Comparison of ENCODE assay signal across 10 mouse cellular contexts in genomic region chr10:128269206-128269910, GRCm38 (mm10). TPM values are rescaled to one million over a fixed set of nuclear protein-coding genes. Genes with fewer than 3 reads are reported as not detected.
DNase-seq lines count a peak whose midpoint lies in the region; ATAC-seq and TF ChIP-seq lines count a peak whose summit lies in the region.
"Had no signal": no experiment of that assay in that cellular context is flagged by ENCODE, and none has a peak within 500 bp of the region (broad histone marks: within the 10 kb centered on the region; RNA-seq: fewer than 3 reads in every experiment).

No protein-coding gene starts in this region.

- no peaks in the 10 kb centered on the region for H3K36me3 ChIP-seq in kidney, embryonic 15.5 days
- H3K36me3 ChIP-seq in embryonic facial prominence, embryonic 13.5 days = no peaks in the 10 kb centered on the region
- H3K36me3 ChIP-seq in liver, embryonic 14.5 days (replicated peaks; ENCODE audit: control insufficient read depth, insufficient read depth, low read depth) = no peaks in the 10 kb centered on the region

- H3K9me3 ChIP-seq in kidney, embryonic 15.5 days (replicated peaks) = no peaks in the 10 kb centered on the region
- H3K9me3 ChIP-seq in embryonic facial prominence, embryonic 13.5 days = no peaks in the 10 kb centered on the region
- no peaks in the 10 kb centered on the region for H3K9me3 ChIP-seq in liver, embryonic 14.5 days (ENCODE audit: control insufficient read depth, low read length)

- DNase-seq in adrenal gland, adult 2 months = peak; percentile 24
- no peak for DNase-seq in adrenal gland, postnatal 25 days
- DNase-seq in kidney, adult 8-10 months = no peak
- no peak for DNase-seq in liver, embryonic 14.5 days (ENCODE audit: low read depth in 3 of 3, low spot score in 3 of 3)
- DNase-seq in embryo, embryonic 9.5 days (ENCODE audit: extremely low spot score) = no peak
- DNase-seq in thymus, postnatal 0 days (ENCODE audit: low spot score) = no peak

- no peak for TF ChIP-seq EP300 in liver, embryonic 14.5 days (IDR thresholded peaks at IDR 0.05; ENCODE audit: low read depth)

- H3K4me2 ChIP-seq in kidney, embryonic 15.5 days = peak overlapping the region; percentile 77
- peak overlapping the region; percentile 72; the same call in 1 of the 2 replicates for H3K4me2 ChIP-seq in embryonic facial prominence, embryonic 13.5 days
- peak overlapping the region; percentile 80 for H3K4me2 ChIP-seq in liver, embryonic 14.5 days (ENCODE audit: low read depth)

- no peak overlapping the region for H3K27ac ChIP-seq in kidney, embryonic 15.5 days
- no peak overlapping the region for H3K27ac ChIP-seq in embryonic facial prominence, embryonic 13.5 days
- H3K27ac ChIP-seq in liver, embryonic 14.5 days = no peak overlapping the region

- H3K4me3 ChIP-seq in kidney, embryonic 15.5 days (replicated peaks) = peak overlapping the region; percentile 76; the same call in 1 of the 2 replicates
- no peak overlapping the region for H3K4me3 ChIP-seq in embryonic facial prominence, embryonic 13.5 days
- peak overlapping the region; percentile 5 to 75; a peak in 2 of 4 replicates for H3K4me3 ChIP-seq in liver, embryonic 14.5 days (ENCODE audit: insufficient read depth in 1 of 2, low read depth in 2 of 2, low read length in 2 of 2)

- no peak for ATAC-seq in kidney, embryonic 15.5 days (replicated peaks; ENCODE audit: low FRiP score)
- no peak for ATAC-seq in embryonic facial prominence, embryonic 13.5 days (ENCODE audit: insufficient number of reproducible peaks, insufficient read depth, low FRiP score, low TSS enrichment, low read depth)
- no peak for ATAC-seq in liver, embryonic 14.5 days (ENCODE audit: insufficient read depth)

- H3K27me3 ChIP-seq in kidney, embryonic 15.5 days = no peaks in the 10 kb centered on the region
- no peaks in the 10 kb centered on the region for H3K27me3 ChIP-seq in embryonic facial prominence, embryonic 13.5 days
- no peaks in the 10 kb centered on the region for H3K27me3 ChIP-seq in liver, embryonic 14.5 days (ENCODE audit: control insufficient read depth, insufficient read depth, low read length)

- H3K4me1 ChIP-seq in kidney, embryonic 15.5 days = peaks cover 12% of the 10 kb centered on the region; the same call in 1 of the 2 replicates
- H3K4me1 ChIP-seq in embryonic facial prominence, embryonic 13.5 days = peaks cover 4% of the 10 kb centered on the region; the same call in 1 of the 2 replicates
- H3K4me1 ChIP-seq in liver, embryonic 14.5 days (replicated peaks; ENCODE audit: control insufficient read depth in 2 of 2, insufficient read depth in 2 of 2, low read length in 1 of 2) = peaks cover 0 to 5% of the 10 kb centered on the region in 2 experiments; a peak in 2 of 4 replicates

- no peak for TF ChIP-seq CTCF in liver, embryonic 14.5 days (IDR thresholded peaks at IDR 0.05; ENCODE audit: low read depth)

- 85% methylated on average over 16 of the region's 16 CpGs for WGBS in kidney, embryonic 15.5 days
- WGBS in embryonic facial prominence, embryonic 13.5 days = 87% methylated on average over 16 of the region's 16 CpGs
- 77% methylated on average over 16 of the region's 16 CpGs for WGBS in liver, embryonic 14.5 days (ENCODE audit: insufficient replicate concordance)

- no peak overlapping the region for H3K9ac ChIP-seq in kidney, embryonic 15.5 days
- no peak overlapping the region for H3K9ac ChIP-seq in embryonic facial prominence, embryonic 13.5 days
- no peak overlapping the region for H3K9ac ChIP-seq in liver, embryonic 14.5 days (replicated peaks)

RNA-seq across cellular contexts. Expression of gene Apof, which starts 0.9 kb away (rescaled TPM):
- total RNA-seq in adrenal gland, adult 2 months (2021) = 10 to 100 TPM in 1 of 2 experiments, under 1 TPM in 1; 0.76 to 19.1 TPM
- polyA plus RNA-seq in adrenal gland, adult 2 months (2012; rRNA removed) = 11.0 and 25.2 TPM in 2 replicates
- total RNA-seq in adrenal gland, postnatal 25 days (2021) = 9.7 and 10.0 TPM in 2 replicates
- 0.48 and 2.5 TPM in 2 replicates for polyA plus RNA-seq in kidney, embryonic 15.5 days (2015; fragmentation: Nextera tagmentation; extraction: Ambion mirVana)
- polyA plus RNA-seq in embryonic facial prominence, embryonic 13.5 days (2015; fragmentation: Nextera tagmentation; extraction: Ambion mirVana) = 2.0 TPM in 1 of 2 replicates, not detected in the other
- polyA plus RNA-seq in liver, embryonic 14.5 days (2012; rRNA removed) = 54.1 and 61.3 TPM in 2 replicates
- 73.7 and 74.1 TPM in 2 replicates for polyA plus RNA-seq in liver, embryonic 14.5 days (2014; fragmentation: Nextera tagmentation; extraction: Ambion mirVana)
- 0.17 TPM in 1 of 2 replicates, not detected in the other for polyA plus RNA-seq in thymus, postnatal 0 days (2015; fragmentation: Nextera tagmentation; extraction: Ambion mirVana)
- total RNA-seq: layer of hippocampus, postnatal 25 days had no signal

RNA-seq across cellular contexts. Expression of gene Stat2, which starts 1.0 kb away (rescaled TPM):
- total RNA-seq in adrenal gland, adult 2 months (2021) = 10 to 100 TPM; 24.0 to 33.5 TPM
- 37.3 and 39.2 TPM in 2 replicates for polyA plus RNA-seq in adrenal gland, adult 2 months (2012; rRNA removed)
- total RNA-seq in adrenal gland, postnatal 25 days (2021) = 37.2 and 52.6 TPM in 2 replicates
- 11.8 and 14.2 TPM in 2 replicates for polyA plus RNA-seq in kidney, embryonic 15.5 days (2015; fragmentation: Nextera tagmentation; extraction: Ambion mirVana)
- 15.7 and 19.0 TPM in 2 replicates for polyA plus RNA-seq in embryonic facial prominence, embryonic 13.5 days (2015; fragmentation: Nextera tagmentation; extraction: Ambion mirVana)
- polyA plus RNA-seq in liver, embryonic 14.5 days (2012; rRNA removed) = 5.9 and 6.4 TPM in 2 replicates
- 4.2 and 5.4 TPM in 2 replicates for polyA plus RNA-seq in liver, embryonic 14.5 days (2014; fragmentation: Nextera tagmentation; extraction: Ambion mirVana)
- 22.6 and 25.1 TPM in 2 replicates for polyA plus RNA-seq in thymus, postnatal 0 days (2015; fragmentation: Nextera tagmentation; extraction: Ambion mirVana)

RNA-seq across cellular contexts. Expression of gene Apon, which starts 15.5 kb away (rescaled TPM):
- 1 to 10 TPM in 1 of 2 experiments, not detected in 1; 1.5 TPM for total RNA-seq in adrenal gland, adult 2 months (2021)
- polyA plus RNA-seq in adrenal gland, adult 2 months (2012; rRNA removed) = 0.10 and 0.40 TPM in 2 replicates
- 0.30 and 2.8 TPM in 2 replicates for total RNA-seq in adrenal gland, postnatal 25 days (2021)
- 0.40 and 0.45 TPM in 2 replicates for polyA plus RNA-seq in kidney, embryonic 15.5 days (2015; fragmentation: Nextera tagmentation; extraction: Ambion mirVana)
- 0.58 and 0.62 TPM in 2 replicates for polyA plus RNA-seq in embryonic facial prominence, embryonic 13.5 days (2015; fragmentation: Nextera tagmentation; extraction: Ambion mirVana)
- polyA plus RNA-seq in liver, embryonic 14.5 days (2012; rRNA removed) = 0.73 and 1.1 TPM in 2 replicates
- 0.52 and 0.58 TPM in 2 replicates for polyA plus RNA-seq in liver, embryonic 14.5 days (2014; fragmentation: Nextera tagmentation; extraction: Ambion mirVana)
- 0.28 and 0.40 TPM in 2 replicates for polyA plus RNA-seq in thymus, postnatal 0 days (2015; fragmentation: Nextera tagmentation; extraction: Ambion mirVana)
- total RNA-seq: layer of hippocampus, postnatal 25 days had no signal

RNA-seq across cellular contexts. Expression of gene Il23a, which starts 29.2 kb away (rescaled TPM):
- not detected for total RNA-seq in adrenal gland, adult 2 months (2021)
- polyA plus RNA-seq in adrenal gland, adult 2 months (2012; rRNA removed) = not detected in 2 replicates
- not detected in 2 replicates for total RNA-seq in adrenal gland, postnatal 25 days (2021)
- 0.21 and 0.40 TPM in 2 replicates for polyA plus RNA-seq in kidney, embryonic 15.5 days (2015; fragmentation: Nextera tagmentation; extraction: Ambion mirVana)
- polyA plus RNA-seq in embryonic facial prominence, embryonic 13.5 days (2015; fragmentation: Nextera tagmentation; extraction: Ambion mirVana) = 0.23 and 0.25 TPM in 2 replicates
- polyA plus RNA-seq in liver, embryonic 14.5 days (2012; rRNA removed) = 0.06 and 0.08 TPM in 2 replicates
- polyA plus RNA-seq in liver, embryonic 14.5 days (2014; fragmentation: Nextera tagmentation; extraction: Ambion mirVana) = not detected in 2 replicates
- 2.5 and 3.1 TPM in 2 replicates for polyA plus RNA-seq in thymus, postnatal 0 days (2015; fragmentation: Nextera tagmentation; extraction: Ambion mirVana)
- total RNA-seq: neutrophil, adult 5-6 weeks had no signal

RNA-seq across cellular contexts. Expression of gene Pan2, which starts 33.8 kb away (rescaled TPM):
- 10 to 100 TPM; 13.8 to 18.3 TPM for total RNA-seq in adrenal gland, adult 2 months (2021)
- 17.2 and 20.4 TPM in 2 replicates for polyA plus RNA-seq in adrenal gland, adult 2 months (2012; rRNA removed)
- 28.9 and 32.7 TPM in 2 replicates for total RNA-seq in adrenal gland, postnatal 25 days (2021)
- polyA plus RNA-seq in kidney, embryonic 15.5 days (2015; fragmentation: Nextera tagmentation; extraction: Ambion mirVana) = 38.4 and 41.7 TPM in 2 replicates
- 31.8 and 32.3 TPM in 2 replicates for polyA plus RNA-seq in embryonic facial prominence, embryonic 13.5 days (2015; fragmentation: Nextera tagmentation; extraction: Ambion mirVana)
- 11.5 and 13.3 TPM in 2 replicates for polyA plus RNA-seq in liver, embryonic 14.5 days (2012; rRNA removed)
- 10.1 and 11.5 TPM in 2 replicates for polyA plus RNA-seq in liver, embryonic 14.5 days (2014; fragmentation: Nextera tagmentation; extraction: Ambion mirVana)
- polyA plus RNA-seq in thymus, postnatal 0 days (2015; fragmentation: Nextera tagmentation; extraction: Ambion mirVana) = 26.2 and 31.8 TPM in 2 replicates
